Mouse (Mus musculus): ENCODE measurements around the gene Slc46a1. TPM values are rescaled to one million over a fixed set of nuclear protein-coding genes. Genes with fewer than 3 reads are reported as not detected.
A peak's percentile ranks its signal among the peaks of the same experiment; 100 is the strongest.

The Slc46a1 gene
- polyA plus RNA-seq, 1 experiment from 2014 or later: 24.7 TPM

GRCm38 (mm10) chr11:78499004-78499403 is 33.5 kb downstream of the Slc46a1 start, which contains the start of gene Vtn:
Vtn (plus strand) TSS chr11:78499091.
- Histone ChIP-seq H3K27ac (ENCODE audit: low read length) (0 out of 2 replicates have a peak within 1 kb of the TSS, but pooled peaks have one; percentile 29), H3K36me3 (ENCODE audit: insufficient read depth, low read length) (no peaks in the 10 kb centered on the region), H3K27me3 (ENCODE audit: insufficient read depth, low read length) (peaks cover 40% of the 10 kb centered on the region), H3K4me2 (replicated peaks; ENCODE audit: low read depth, low read length) (peak within 1 kb of the TSS; percentile 95), H3K4me1 (ENCODE audit: insufficient read depth, low read length) (peaks cover 17% of the 10 kb centered on the region), H3K9me3 (ENCODE audit: low read length) (no peaks in the 10 kb centered on the region), H3K4me3 (ENCODE audit: low read length) (peak within 1 kb of the TSS; percentile 56), H3K9ac (replicated peaks; ENCODE audit: low read length) (peak within 1 kb of the TSS; percentile 56; the same call in 1 of the 2 replicates)
- WGBS: 49% methylated on average over 7 of the region's 7 CpGs
- ATAC-seq (ENCODE audit: low FRiP score, low TSS enrichment): no peak

- WGBS: 40% methylated on average over 16 of the region's 16 CpGs
- Histone ChIP-seq H3K9ac (replicated peaks; ENCODE audit: low read length) (no peak overlapping the region), H3K4me1 (ENCODE audit: insufficient read depth, low read length) (peaks cover 17% of the 10 kb centered on the region), H3K27me3 (ENCODE audit: insufficient read depth, low read length) (peaks cover 34% of the 10 kb centered on the region), H3K9me3 (ENCODE audit: low read length) (no peaks in the 10 kb centered on the region), H3K4me2 (replicated peaks; ENCODE audit: low read depth, low read length) (no peak overlapping the region), H3K27ac (ENCODE audit: low read length) (no peak overlapping the region), H3K36me3 (ENCODE audit: insufficient read depth, low read length) (no peaks in the 10 kb centered on the region), H3K4me3 (ENCODE audit: low read length) (no peak overlapping the region)
- no peak for ATAC-seq (ENCODE audit: low FRiP score, low TSS enrichment)
These were observed 34.0 kb downstream of the Slc46a1 start for GRCm38 (mm10) chr11:78499543-78499942.

DNA sequence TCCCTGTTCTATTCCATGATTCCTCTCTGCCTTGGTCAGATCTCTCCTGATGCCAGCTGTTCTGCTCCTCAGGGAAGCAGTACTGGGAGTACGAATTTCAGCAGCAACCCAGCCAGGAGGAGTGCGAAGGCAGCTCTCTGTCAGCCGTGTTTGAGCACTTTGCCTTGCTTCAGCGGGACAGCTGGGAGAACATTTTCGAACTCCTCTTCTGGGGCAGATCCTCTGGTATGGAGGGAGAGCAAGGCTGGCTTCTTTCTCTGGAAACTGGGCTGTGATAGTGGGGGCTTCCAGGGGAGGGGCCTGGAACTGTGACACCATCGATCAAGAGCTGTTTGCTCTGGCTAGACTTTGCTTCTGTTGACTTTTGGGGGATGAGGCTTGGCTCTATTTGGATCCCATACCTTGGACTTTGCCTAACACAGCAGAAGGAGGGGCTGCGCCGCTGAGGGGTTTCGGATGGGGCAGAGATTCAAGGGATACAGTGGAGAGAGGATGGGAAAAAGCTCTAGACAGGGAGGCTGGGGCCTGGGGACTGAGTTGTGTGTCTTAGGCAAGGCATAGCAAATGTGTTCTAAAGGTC is 35.2 kb downstream of the Slc46a1 start:
- no peaks in the 10 kb centered on the region for H3K9me3 ChIP-seq (ENCODE audit: low read length)
- peaks cover 17% of the 10 kb centered on the region for H3K4me1 ChIP-seq (ENCODE audit: insufficient read depth, low read length)
- H3K9ac ChIP-seq (replicated peaks; ENCODE audit: low read length): no peak overlapping the region
- H3K27me3 ChIP-seq (ENCODE audit: insufficient read depth, low read length): peaks cover 26% of the 10 kb centered on the region
- ATAC-seq (ENCODE audit: low FRiP score, low TSS enrichment): no peak
- 73% methylated on average over 9 of the region's 9 CpGs for WGBS
- H3K4me3 ChIP-seq (ENCODE audit: low read length): no peak overlapping the region
- no peak overlapping the region for H3K27ac ChIP-seq (ENCODE audit: low read length)
- H3K4me2 ChIP-seq (replicated peaks; ENCODE audit: low read depth, low read length): no peak overlapping the region
- H3K36me3 ChIP-seq (ENCODE audit: insufficient read depth, low read length): no peaks in the 10 kb centered on the region

DNA sequence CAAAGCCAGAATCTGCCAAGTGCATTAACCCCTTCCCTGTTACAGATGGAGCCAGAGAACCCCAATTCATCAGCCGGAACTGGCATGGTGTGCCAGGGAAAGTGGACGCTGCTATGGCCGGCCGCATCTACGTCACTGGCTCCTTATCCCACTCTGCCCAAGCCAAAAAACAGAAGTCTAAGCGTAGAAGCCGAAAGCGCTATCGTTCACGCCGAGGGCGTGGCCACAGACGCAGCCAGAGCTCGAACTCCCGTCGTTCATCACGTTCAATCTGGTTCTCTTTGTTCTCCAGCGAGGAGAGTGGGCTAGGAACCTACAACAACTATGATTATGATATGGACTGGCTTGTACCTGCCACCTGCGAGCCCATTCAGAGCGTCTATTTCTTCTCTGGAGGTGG is 36.0 kb downstream of the Slc46a1 start:
- no peak for ATAC-seq (ENCODE audit: low FRiP score, low TSS enrichment)
- H3K36me3 ChIP-seq (ENCODE audit: insufficient read depth, low read length): peaks cover 3% of the 10 kb centered on the region; the same call in 1 of the 2 replicates
- H3K4me2 ChIP-seq (replicated peaks; ENCODE audit: low read depth, low read length): no peak overlapping the region
- H3K9ac ChIP-seq (replicated peaks; ENCODE audit: low read length): no peak overlapping the region
- no peak overlapping the region for H3K27ac ChIP-seq (ENCODE audit: low read length)
- peaks cover 17% of the 10 kb centered on the region for H3K27me3 ChIP-seq (ENCODE audit: insufficient read depth, low read length)
- H3K4me3 ChIP-seq (ENCODE audit: low read length): no peak overlapping the region
- WGBS: 80% methylated on average over 20 of the region's 20 CpGs
- H3K9me3 ChIP-seq (ENCODE audit: low read length): no peaks in the 10 kb centered on the region
- peaks cover 15% of the 10 kb centered on the region for H3K4me1 ChIP-seq (ENCODE audit: insufficient read depth, low read length)

- H3K9ac ChIP-seq (replicated peaks; ENCODE audit: low read length): no peak within 1 kb of the TSS
- no peak within 1 kb of the TSS for H3K4me3 ChIP-seq (ENCODE audit: low read length)
- H3K4me1 ChIP-seq (ENCODE audit: insufficient read depth, low read length): peaks cover 1% of the 10 kb centered on the region
- no peak within 1 kb of the TSS for H3K27ac ChIP-seq (ENCODE audit: low read length)
- H3K4me2 ChIP-seq (replicated peaks; ENCODE audit: low read depth, low read length): no peak within 1 kb of the TSS
- ATAC-seq (ENCODE audit: low FRiP score, low TSS enrichment): no peak
- no peaks in the 10 kb centered on the region for H3K9me3 ChIP-seq (ENCODE audit: low read length)
- H3K36me3 ChIP-seq (ENCODE audit: insufficient read depth, low read length): peaks cover 18% of the 10 kb centered on the region
- WGBS: 78% methylated on average over 7 of the region's 7 CpGs
- peaks cover 16% of the 10 kb centered on the region for H3K27me3 ChIP-seq (ENCODE audit: insufficient read depth, low read length)
These were observed 37.6 kb downstream of the Slc46a1 start, which contains the start of gene Sebox for GRCm38 (mm10) chr11:78502909-78503650. Sebox (plus strand) TSS chr11:78503447.

- ATAC-seq (ENCODE audit: low FRiP score, low TSS enrichment): no peak
- H3K4me1 ChIP-seq (ENCODE audit: insufficient read depth, low read length): no peaks in the 10 kb centered on the region
- no peak overlapping the region for H3K9ac ChIP-seq (replicated peaks; ENCODE audit: low read length)
- H3K36me3 ChIP-seq (ENCODE audit: insufficient read depth, low read length): peaks cover 30% of the 10 kb centered on the region
- no peak overlapping the region for H3K27ac ChIP-seq (ENCODE audit: low read length)
- 82% methylated on average over 3 of the region's 3 CpGs for WGBS
- no peak overlapping the region for H3K4me3 ChIP-seq (ENCODE audit: low read length)
- H3K4me2 ChIP-seq (replicated peaks; ENCODE audit: low read depth, low read length): no peak overlapping the region
- peaks cover 7% of the 10 kb centered on the region for H3K27me3 ChIP-seq (ENCODE audit: insufficient read depth, low read length)
- no peaks in the 10 kb centered on the region for H3K9me3 ChIP-seq (ENCODE audit: low read length)
These were observed 39.9 kb downstream of the Slc46a1 start for GRCm38 (mm10) chr11:78505430-78505829.

- WGBS: 79% methylated on average over 5 of the region's 5 CpGs
- Histone ChIP-seq H3K36me3 (ENCODE audit: insufficient read depth, low read length) (peaks cover 32% of the 10 kb centered on the region), H3K4me3 (ENCODE audit: low read length) (no peak overlapping the region), H3K4me1 (ENCODE audit: insufficient read depth, low read length) (peaks cover 18% of the 10 kb centered on the region), H3K27ac (ENCODE audit: low read length) (no peak overlapping the region), H3K27me3 (ENCODE audit: insufficient read depth, low read length) (no peaks in the 10 kb centered on the region), H3K4me2 (replicated peaks; ENCODE audit: low read depth, low read length) (no peak overlapping the region), H3K9me3 (ENCODE audit: low read length) (no peaks in the 10 kb centered on the region), H3K9ac (replicated peaks; ENCODE audit: low read length) (no peak overlapping the region)
- no peak for ATAC-seq (ENCODE audit: low FRiP score, low TSS enrichment)
These were observed 43.7 kb downstream of the Slc46a1 start for GRCm38 (mm10) chr11:78509148-78509547.

- peak; percentile 97 for ATAC-seq (ENCODE audit: low FRiP score, low TSS enrichment)
- Histone ChIP-seq H3K9ac (replicated peaks; ENCODE audit: low read length) (peak within 1 kb of the TSS; percentile 95), H3K27ac (ENCODE audit: low read length) (peak within 1 kb of the TSS; percentile 85), H3K9me3 (ENCODE audit: low read length) (no peaks in the 10 kb centered on the region), H3K4me1 (ENCODE audit: insufficient read depth, low read length) (peaks cover 18% of the 10 kb centered on the region), H3K4me2 (replicated peaks; ENCODE audit: low read depth, low read length) (peak within 1 kb of the TSS; percentile 58), H3K36me3 (ENCODE audit: insufficient read depth, low read length) (peaks cover 47% of the 10 kb centered on the region), H3K4me3 (ENCODE audit: low read length) (peak within 1 kb of the TSS; percentile 81), H3K27me3 (ENCODE audit: insufficient read depth, low read length) (no peaks in the 10 kb centered on the region)
- under 1% methylated on average over 66 of the region's 67 CpGs for WGBS
These were observed 46.8 kb downstream of the Slc46a1 start, which contains the start of the genes Tmem199 and Poldip2 for GRCm38 (mm10) chr11:78512025-78512957. Tmem199 (minus strand) TSS chr11:78512172. Poldip2 (plus strand) TSS chr11:78512193.

- H3K27ac ChIP-seq (ENCODE audit: low read length): no peak overlapping the region
- WGBS: 69% methylated on average over 3 of the region's 3 CpGs
These were observed 47.8 kb downstream of the Slc46a1 start for GRCm38 (mm10) chr11:78513106-78513790.

More at GRCm38 (mm10) chr11:78513106-78513790, 47.8 kb downstream of the Slc46a1 start:
- Histone ChIP-seq H3K36me3 (ENCODE audit: insufficient read depth, low read length) (peaks cover 47% of the 10 kb centered on the region), H3K9ac (replicated peaks; ENCODE audit: low read length) (peak overlapping the region; percentile 95), H3K9me3 (ENCODE audit: low read length) (no peaks in the 10 kb centered on the region), H3K27me3 (ENCODE audit: insufficient read depth, low read length) (no peaks in the 10 kb centered on the region), H3K4me2 (replicated peaks; ENCODE audit: low read depth, low read length) (peak overlapping the region; percentile 58), H3K4me3 (ENCODE audit: low read length) (peak overlapping the region; percentile 81), H3K4me1 (ENCODE audit: insufficient read depth, low read length) (peaks cover 18% of the 10 kb centered on the region)
- ATAC-seq (ENCODE audit: low FRiP score, low TSS enrichment): no peak
